Mouse (Mus musculus): ENCODE results near the gene Ghsr.

GRCm38 (mm10) chr3:27411286-27411685 is 40.1 kb downstream of the Ghsr start:
- TF ChIP-seq POLR2A (IDR thresholded peaks at IDR 0.05; ENCODE audit: insufficient read length, low read depth) (no peak), MAX (IDR thresholded peaks at IDR 0.05; ENCODE audit: low read depth) (no peak), E2F4 (IDR thresholded peaks at IDR 0.05; ENCODE audit: insufficient read depth) (no peak), USF1 (IDR thresholded peaks at IDR 0.05; ENCODE audit: low read depth) (no peak), CEBPB (IDR thresholded peaks at IDR 0.05; ENCODE audit: insufficient read depth, poor library complexity, severe bottlenecking) (no peak), MYOG (IDR thresholded peaks at IDR 0.05; ENCODE audit: control insufficient read depth in 1 of 3, insufficient read depth in 1 of 3, insufficient read length in 2 of 3, low read depth in 2 of 3) (no peak), POLR2AphosphoS2 (IDR thresholded peaks at IDR 0.05; ENCODE audit: insufficient read length, low read depth) (no peak), TCF12 (IDR thresholded peaks at IDR 0.05; ENCODE audit: insufficient read depth, poor library complexity, severe bottlenecking) (no peak), TCF3 (IDR thresholded peaks at IDR 0.05; ENCODE audit: insufficient read length, low read depth) (no peak), SRF (IDR thresholded peaks at IDR 0.05; ENCODE audit: control insufficient read depth, insufficient read length, low read depth) (no peak), REST (IDR thresholded peaks at IDR 0.05; ENCODE audit: insufficient read depth, insufficient read length) (no peak)
